Mouse (Mus musculus): ENCODE measurements around the gene Trpv2.

- TF ChIP-seq TAL1 (conservative IDR thresholded peaks at IDR 0.05; ENCODE audit: low read depth, low read length) (no peak), CTCF (IDR thresholded peaks at IDR 0.05; ENCODE audit: low read depth, low read length) (no peak), GATA2 (IDR thresholded peaks at IDR 0.05; ENCODE audit: borderline replicate concordance, low read depth, low read length) (no peak)
Observed at GRCm38 (mm10) chr11:62630225-62630821, 56.0 kb downstream of the Trpv2 start.
